8 mouse cellular contexts compared by ENCODE assay signal in genomic region chr8:121905864-121906263, GRCm38 (mm10). TPM values are rescaled to one million over a fixed set of nuclear protein-coding genes. Genes with fewer than 3 reads are reported as not detected.
DNase-seq lines count a peak whose midpoint lies in the region; ATAC-seq and TF ChIP-seq lines count a peak whose summit lies in the region.

No protein-coding gene starts in this region.

- peak overlapping the region; percentile 73 for H3K9ac ChIP-seq in kidney, embryonic 14.5 days (ENCODE audit: low read depth, low read length)
- H3K9ac ChIP-seq in hindbrain, embryonic 16.5 days (ENCODE audit: low read depth, low read length) = peak overlapping the region; percentile 72
- H3K9ac ChIP-seq in midbrain, embryonic 15.5 days = peak overlapping the region; percentile 73; the same call in 1 of the 2 replicates

- no peaks in the 10 kb centered on the region for H3K27me3 ChIP-seq in kidney, embryonic 14.5 days (ENCODE audit: control insufficient read depth, insufficient read depth, low read length)
- no peaks in the 10 kb centered on the region for H3K27me3 ChIP-seq in hindbrain, embryonic 16.5 days (replicated peaks; ENCODE audit: control insufficient read depth, insufficient read depth, low read length)
- peaks cover 7% of the 10 kb centered on the region; the same call in 1 of the 2 replicates for H3K27me3 ChIP-seq in midbrain, embryonic 15.5 days (replicated peaks)

- peak overlapping the region; percentile 80 for H3K4me3 ChIP-seq in kidney, embryonic 14.5 days (ENCODE audit: low read length)
- H3K4me3 ChIP-seq in cortical plate, adult 2 months (ENCODE audit: insufficient read depth, low read length) = peak overlapping the region; percentile 62
- peak overlapping the region; percentile 63 for H3K4me3 ChIP-seq in hindbrain, embryonic 16.5 days (ENCODE audit: low read length)
- H3K4me3 ChIP-seq in midbrain, embryonic 15.5 days = peak overlapping the region; percentile 86

- no peak for TF ChIP-seq CTCF in cortical plate, adult 2 months (IDR thresholded peaks at IDR 0.05; ENCODE audit: extremely low read depth, insufficient read depth, low read length)

- no peaks in the 10 kb centered on the region for H3K36me3 ChIP-seq in kidney, embryonic 14.5 days (ENCODE audit: control insufficient read depth, insufficient read depth, low read length)
- no peaks in the 10 kb centered on the region for H3K36me3 ChIP-seq in hindbrain, embryonic 16.5 days (ENCODE audit: control insufficient read depth, insufficient read depth, low read length)
- H3K36me3 ChIP-seq in midbrain, embryonic 15.5 days (replicated peaks) = no peaks in the 10 kb centered on the region

- H3K4me1 ChIP-seq in kidney, embryonic 14.5 days (ENCODE audit: control insufficient read depth, insufficient read depth, low read length) = peaks cover 38% of the 10 kb centered on the region
- H3K4me1 ChIP-seq in cortical plate, adult 2 months (ENCODE audit: control insufficient read depth, insufficient read depth, low read length) = peaks cover 7% of the 10 kb centered on the region; the same call in 1 of the 2 replicates
- H3K4me1 ChIP-seq in hindbrain, embryonic 16.5 days (ENCODE audit: control insufficient read depth, insufficient read depth, low read depth, low read length) = peaks cover 26% of the 10 kb centered on the region
- peaks cover 34% of the 10 kb centered on the region for H3K4me1 ChIP-seq in midbrain, embryonic 15.5 days

- DNase-seq in kidney, adult 18-20 months = no peak
- DNase-seq in layer of hippocampus, adult 8-10 months (ENCODE audit: low spot score in 2 of 2) = no peak
- no peak for DNase-seq in gastrocnemius, postnatal 14 days

- 17% methylated on average over 5 of the region's 5 CpGs for WGBS in kidney, embryonic 14.5 days
- WGBS in hindbrain, embryonic 16.5 days = 21% methylated on average over 5 of the region's 5 CpGs
- 27% methylated on average over 5 of the region's 5 CpGs for WGBS in midbrain, embryonic 15.5 days

- no peaks in the 10 kb centered on the region for H3K9me3 ChIP-seq in kidney, embryonic 14.5 days (ENCODE audit: control insufficient read depth, low read length)
- H3K9me3 ChIP-seq in hindbrain, embryonic 16.5 days (ENCODE audit: control insufficient read depth, low read length) = no peaks in the 10 kb centered on the region
- H3K9me3 ChIP-seq in midbrain, embryonic 15.5 days = no peaks in the 10 kb centered on the region

- peak overlapping the region; percentile 97 for H3K4me2 ChIP-seq in kidney, embryonic 14.5 days (replicated peaks; ENCODE audit: low read depth, low read length)
- peak overlapping the region; percentile 96 for H3K4me2 ChIP-seq in hindbrain, embryonic 16.5 days (ENCODE audit: low read length)
- peak overlapping the region; percentile 93 for H3K4me2 ChIP-seq in midbrain, embryonic 15.5 days

- no peak for ATAC-seq in kidney, embryonic 14.5 days (ENCODE audit: low FRiP score, low TSS enrichment)
- no peak for ATAC-seq in hindbrain, embryonic 16.5 days
- ATAC-seq in midbrain, embryonic 15.5 days (replicated peaks) = no peak
- no peak for ATAC-seq in CD4-positive, CD25-positive, alpha-beta regulatory T cell, adult 4 months

- no peak overlapping the region for H3K27ac ChIP-seq in kidney, embryonic 14.5 days (ENCODE audit: low read depth, low read length)
- no peak overlapping the region for H3K27ac ChIP-seq in cortical plate, adult 2 months (ENCODE audit: insufficient read depth, low read length)
- H3K27ac ChIP-seq in hindbrain, embryonic 16.5 days (ENCODE audit: low read depth, low read length) = no peak overlapping the region
- no peak overlapping the region for H3K27ac ChIP-seq in midbrain, embryonic 15.5 days

- TF ChIP-seq POLR2A in cortical plate, adult 2 months (IDR thresholded peaks at IDR 0.05; ENCODE audit: extremely low read depth, insufficient read depth, low read length) = no peak

- intact Hi-C loops in gastrocnemius, postnatal 14 days (cut with DNase I; ENCODE audit: low total_unique reads) = no loop called here

RNA-seq across cellular contexts. Expression of gene Slc7a5, which starts 1.6 kb away (rescaled TPM):
- 16.8 and 25.9 TPM in 2 replicates for polyA plus RNA-seq in kidney, embryonic 14.5 days (2014; fragmentation: Nextera tagmentation; extraction: Ambion mirVana)
- 74.1 and 75.6 TPM in 2 replicates for polyA plus RNA-seq in cortical plate, adult 2 months (2012; rRNA removed)
- 44.9 and 57.8 TPM in 2 replicates for polyA plus RNA-seq in hindbrain, embryonic 16.5 days (2015; fragmentation: Nextera tagmentation; extraction: Ambion mirVana)
- 55.5 and 58.3 TPM in 2 replicates for polyA plus RNA-seq in midbrain, embryonic 15.5 days (2015; fragmentation: Nextera tagmentation; extraction: Ambion mirVana)
- 1 to 10 TPM; 1.8 to 3.3 TPM for polyA plus RNA-seq in CD4-positive, CD25-positive, alpha-beta regulatory T cell, adult 4 months (2017; shearing (Covaris generic))
- total RNA-seq in layer of hippocampus, adult 8-10 months (2022) = 10 to 100 TPM; 52.0 to 66.6 (median 61.8) TPM
- total RNA-seq in gastrocnemius, postnatal 14 days (2021) = 1 to 10 TPM; 4.2 to 5.7 TPM

RNA-seq across cellular contexts. Expression of gene Car5a, which starts 38.8 kb away (rescaled TPM):
- polyA plus RNA-seq in kidney, embryonic 14.5 days (2014; fragmentation: Nextera tagmentation; extraction: Ambion mirVana) = not detected in 2 replicates
- 0.29 and 0.42 TPM in 2 replicates for polyA plus RNA-seq in cortical plate, adult 2 months (2012; rRNA removed)
- polyA plus RNA-seq in hindbrain, embryonic 16.5 days (2015; fragmentation: Nextera tagmentation; extraction: Ambion mirVana) = 0.25 and 0.40 TPM in 2 replicates
- 0.36 and 0.41 TPM in 2 replicates for polyA plus RNA-seq in midbrain, embryonic 15.5 days (2015; fragmentation: Nextera tagmentation; extraction: Ambion mirVana)
- polyA plus RNA-seq in CD4-positive, CD25-positive, alpha-beta regulatory T cell, adult 4 months (2017; shearing (Covaris generic)) = not detected
- under 1 TPM in 1 of 4 experiments, not detected in 3; 0.41 TPM for total RNA-seq in layer of hippocampus, adult 8-10 months (2022)
- not detected for total RNA-seq in gastrocnemius, postnatal 14 days (2021)

RNA-seq across cellular contexts. Expression of gene Banp, which starts 43.7 kb away (rescaled TPM):
- 39.2 and 39.5 TPM in 2 replicates for polyA plus RNA-seq in kidney, embryonic 14.5 days (2014; fragmentation: Nextera tagmentation; extraction: Ambion mirVana)
- 68.4 and 76.1 TPM in 2 replicates for polyA plus RNA-seq in cortical plate, adult 2 months (2012; rRNA removed)
- polyA plus RNA-seq in hindbrain, embryonic 16.5 days (2015; fragmentation: Nextera tagmentation; extraction: Ambion mirVana) = 49.9 and 54.9 TPM in 2 replicates
- polyA plus RNA-seq in midbrain, embryonic 15.5 days (2015; fragmentation: Nextera tagmentation; extraction: Ambion mirVana) = 54.6 and 61.9 TPM in 2 replicates
- polyA plus RNA-seq in CD4-positive, CD25-positive, alpha-beta regulatory T cell, adult 4 months (2017; shearing (Covaris generic)) = 10 to 100 TPM; 34.5 to 47.5 TPM
- 10 to 100 TPM; 25.1 to 66.1 (median 45.2) TPM for total RNA-seq in layer of hippocampus, adult 8-10 months (2022)
- 1 to 10 TPM; 8.3 to 8.4 TPM for total RNA-seq in gastrocnemius, postnatal 14 days (2021)
